Mouse (Mus musculus) adrenal gland, postnatal 36 days (tissue): ENCODE measurements at regions not wholly inside any gene's neighbourhood (a gene's known extent, or its start where the extent isn't known, plus 50 kb on each side); places are given as distances from the start of the nearest gene placed in this dataset.

Experiments
- DNase-seq, 2 experiments: peaks; one replicate each; pipeline ENCODE4 v3.0.0; 2021; ENCODE audit warnings: mixed read lengths in 1 of 2

- DNase-seq, result no peak
Observed at GRCm38 (mm10) chr6:43775525-43775924, 109.4 kb upstream of the Tpk1 start.

- peak in 1 of 2 experiments; percentile 13 for DNase-seq
Observed at GRCm38 (mm10) chr6:43774490-43774889, 108.4 kb upstream of the Tpk1 start.

- no peak for DNase-seq
Observed at GRCm38 (mm10) chr6:43773561-43773960, 107.5 kb upstream of the Tpk1 start.

GRCm38 (mm10) chr6:43765958-43766357, 99.9 kb upstream of the Tpk1 start:
- DNase-seq, result no peak
